Mouse (Mus musculus): ENCODE data around the gene Dars. TPM values are rescaled to one million over a fixed set of nuclear protein-coding genes. Genes with fewer than 3 reads are reported as not detected.
"Not testable (repeated sequence)": the region's sequence is repeated elsewhere in the genome, so short reads cannot be mapped to it uniquely, and the experiment has no call there.

Dars gene
- total RNA-seq, 2 experiments from 2014 or later, result 68.7 to 70.2 TPM

DNA sequence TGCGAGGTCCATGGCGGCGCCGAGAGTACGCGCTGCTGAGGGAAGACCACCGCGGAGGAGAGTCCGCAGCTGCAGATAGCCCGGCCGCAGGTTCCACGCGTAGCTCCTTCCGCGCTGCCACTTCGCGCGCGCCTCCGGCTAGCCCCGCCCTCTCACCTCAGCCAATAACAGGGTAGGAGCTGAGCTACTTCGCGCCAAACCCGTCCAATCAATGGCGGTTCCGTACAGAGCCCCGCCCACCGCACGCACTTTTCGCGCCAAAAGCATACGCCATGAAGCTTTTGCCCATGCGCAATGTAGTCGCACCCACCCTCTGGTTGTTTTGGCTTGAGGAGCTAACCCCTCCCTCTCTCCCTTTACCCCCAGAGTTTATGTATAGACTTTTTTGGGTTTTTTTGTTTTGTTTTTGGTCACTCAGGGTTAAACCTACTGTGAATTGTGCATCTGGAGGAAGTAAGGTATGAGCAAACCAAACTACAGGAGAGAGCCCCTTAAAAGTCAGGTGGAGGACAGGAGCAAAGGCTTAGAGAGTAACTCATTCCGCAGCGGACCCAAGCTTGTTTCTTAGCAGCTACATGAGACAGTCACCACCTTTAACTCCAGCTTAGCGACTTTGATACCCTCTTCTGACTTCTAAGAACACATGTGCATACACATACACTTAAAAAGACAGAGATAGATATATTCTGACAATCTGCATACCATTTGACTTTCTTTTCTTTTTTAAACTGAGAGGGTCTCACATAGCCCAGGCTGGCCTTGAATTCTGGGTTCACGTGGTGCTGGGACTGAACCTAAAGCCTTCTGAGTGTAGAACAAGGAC, 57.4 kb downstream of the Dars start, which contains the start of gene Mcm6:
Gene Mcm6 (minus strand): TSS at position 111 of the 823 bp plus-strand sequence.
- intact Hi-C loops (cut with DNase I; ENCODE audit: low total_unique reads), result loop anchor here (5.0 kb wide), 1 partner anchor 473 kb away; no protein-coding TSS in a partner anchor
- DNase-seq, result peak; percentile 93

DNA sequence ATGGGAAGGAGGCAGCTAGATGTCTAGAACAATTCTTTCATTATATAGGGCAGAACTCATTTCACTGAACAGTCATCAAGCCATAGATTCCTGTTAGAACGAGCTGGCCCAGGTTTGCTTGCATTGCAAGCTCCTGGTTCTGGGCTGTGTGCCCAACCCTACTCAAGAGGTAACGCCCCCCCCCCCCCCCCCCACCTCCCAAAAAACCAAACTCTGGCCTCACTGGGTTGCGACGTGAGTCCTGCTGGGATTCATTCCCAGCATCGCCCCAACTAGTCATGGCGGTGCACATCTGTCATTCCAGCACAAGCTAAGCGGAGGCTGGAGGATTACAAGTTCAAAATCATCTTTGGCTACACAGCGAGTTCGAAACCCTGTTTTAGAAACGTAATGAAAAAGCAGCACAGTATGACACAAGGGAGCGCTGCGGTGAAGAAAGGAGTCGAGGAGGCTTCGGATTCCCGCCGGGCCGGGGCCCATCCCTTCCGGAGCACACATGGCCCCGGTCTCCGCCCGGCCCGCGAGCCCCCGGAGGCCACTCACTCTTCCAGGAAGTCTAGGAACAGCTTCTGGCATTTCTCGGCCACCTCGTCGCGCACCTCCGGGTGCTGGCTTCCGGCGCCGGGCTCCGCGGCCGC, 58.1 kb downstream of the Dars start:
- DNase-seq, result no peak
- intact Hi-C loops (cut with DNase I; ENCODE audit: low total_unique reads), result no loop called here

DNA sequence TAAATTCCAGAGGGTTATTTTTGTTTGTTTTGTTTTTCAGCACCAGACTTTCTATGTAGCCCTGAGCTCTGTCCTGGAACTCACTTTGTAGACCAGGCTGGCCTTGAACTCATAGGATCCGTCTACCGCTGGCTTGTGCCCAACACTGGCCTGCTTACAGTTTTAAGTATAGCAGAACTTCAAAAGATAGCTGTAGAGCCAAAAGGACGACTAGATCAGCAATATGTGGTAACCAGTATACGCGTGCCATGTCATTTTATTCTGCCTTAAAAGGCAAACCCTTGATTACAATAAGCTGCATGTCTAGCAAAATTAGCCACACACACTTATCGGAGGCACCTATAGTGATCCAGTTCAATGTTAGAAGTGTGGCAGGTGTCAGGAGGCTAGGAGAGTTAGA, 58.9 kb downstream of the Dars start:
- intact Hi-C loops (cut with DNase I; ENCODE audit: low total_unique reads), result no loop called here
- no peak for DNase-seq

DNA sequence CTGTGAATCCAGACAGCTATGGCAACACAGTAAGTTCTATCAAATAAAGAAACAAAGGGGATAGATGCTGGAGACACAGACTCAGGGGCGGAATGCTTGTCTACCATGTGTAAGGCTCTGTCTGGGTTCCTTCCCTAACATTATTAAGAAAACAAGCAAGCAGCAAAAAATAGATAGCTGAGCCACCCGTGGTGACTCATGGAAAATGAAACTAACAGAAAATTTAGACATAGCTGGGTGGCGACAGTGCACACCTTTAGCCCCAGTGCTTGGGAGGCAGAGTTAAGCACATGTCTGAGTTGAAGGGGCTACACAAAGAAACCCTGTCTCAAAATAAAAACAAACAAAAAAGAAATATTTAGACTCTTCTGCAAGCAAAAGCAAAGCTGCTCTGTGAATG, 59.7 kb downstream of the Dars start:
- intact Hi-C loops (cut with DNase I; ENCODE audit: low total_unique reads), result no loop called here

DNA sequence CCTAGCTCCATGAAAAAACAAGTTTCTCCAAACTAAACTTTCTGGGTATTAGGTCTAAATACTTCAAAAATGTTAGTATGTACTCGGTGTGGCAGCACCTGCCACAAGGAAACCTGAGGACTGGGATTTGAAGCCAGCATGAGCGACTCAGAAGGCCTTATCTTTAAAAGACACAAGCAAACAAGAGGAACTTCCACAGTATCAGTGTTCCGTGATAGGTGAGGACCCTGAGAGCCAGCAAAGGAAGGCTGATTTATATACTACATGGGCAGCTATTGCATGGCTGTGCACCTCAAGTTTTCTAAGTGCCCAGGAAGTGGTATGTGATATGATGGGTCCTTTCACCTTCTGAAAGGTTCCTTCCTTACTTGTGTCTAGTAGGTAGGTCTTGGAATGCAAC, 64.1 kb downstream of the Dars start:
- intact Hi-C loops (cut with DNase I; ENCODE audit: low total_unique reads), result no loop called here
- no peak for DNase-seq

More for the DNA sequence above, 59.7 kb downstream of the Dars start:
- DNase-seq, result no peak

DNA sequence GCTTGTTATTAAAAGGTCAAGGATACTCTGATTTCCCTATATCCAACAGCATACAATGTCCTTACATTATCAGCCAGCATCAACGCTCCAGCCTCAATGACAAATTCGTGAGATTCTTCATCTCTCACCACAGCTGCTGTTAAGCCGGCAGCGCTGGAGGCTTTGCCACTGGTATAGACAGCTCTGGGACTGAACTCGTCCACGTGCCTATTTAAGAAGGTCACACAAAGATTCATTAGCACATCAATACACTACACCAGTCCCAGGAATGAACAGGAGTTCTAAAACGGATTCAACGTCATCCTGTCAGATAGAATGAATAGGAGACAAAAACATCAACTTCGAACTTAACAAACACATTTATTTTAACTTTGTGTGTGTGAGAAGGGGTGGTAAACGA, 72.9 kb downstream of the Dars start:
- no peak for DNase-seq
- intact Hi-C loops (cut with DNase I; ENCODE audit: low total_unique reads), result no loop called here

DNA sequence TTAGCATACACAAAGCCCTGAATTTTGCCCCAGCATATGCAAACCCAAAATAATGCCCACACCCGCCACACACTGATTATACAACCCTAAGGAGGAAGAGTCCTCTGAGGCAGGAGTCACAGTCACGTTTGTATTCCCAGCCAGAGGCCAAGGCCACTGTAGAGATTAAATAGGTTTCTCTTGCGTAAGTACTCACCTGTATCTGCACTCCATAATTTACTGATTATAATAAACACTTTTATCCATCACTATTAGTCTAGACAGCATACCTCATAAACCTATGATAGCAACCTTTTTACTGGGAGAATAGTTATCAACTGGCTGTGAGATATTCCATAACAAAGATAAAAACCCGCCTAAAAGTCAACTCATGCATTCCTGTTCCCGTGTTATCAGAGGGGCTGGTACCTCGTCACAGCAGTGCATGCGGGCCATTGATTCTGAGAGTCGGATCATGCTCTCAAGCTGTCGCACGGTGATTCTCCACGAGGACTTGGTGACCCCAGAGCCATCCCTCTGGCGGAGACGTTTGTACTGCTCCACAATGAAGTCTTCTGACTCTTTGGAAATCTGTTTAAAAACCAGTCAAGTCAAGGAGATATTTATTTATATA, 79.4 kb downstream of the Dars start:
- DNase-seq, result no peak
- intact Hi-C loops (cut with DNase I; ENCODE audit: low total_unique reads), result no loop called here

DNA sequence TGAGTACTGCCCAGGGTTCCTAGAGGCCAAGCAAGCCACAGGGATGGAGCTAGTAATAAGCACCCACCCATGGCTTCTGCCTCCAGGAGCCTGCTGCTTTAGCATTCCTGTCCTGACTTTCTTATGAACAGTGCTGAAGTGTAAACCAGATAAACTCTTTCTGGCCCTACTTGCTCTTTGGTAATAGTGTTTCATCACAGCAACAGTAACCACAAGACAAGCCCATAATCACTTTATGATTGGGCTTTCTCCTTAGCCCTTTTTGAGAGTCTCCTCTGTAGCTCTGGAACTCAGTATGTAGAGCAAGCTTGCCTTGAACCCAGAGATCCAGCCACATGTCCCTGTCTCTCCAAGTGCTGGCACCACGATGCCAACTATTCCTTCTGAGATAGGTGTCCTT, 86.9 kb downstream of the Dars start:
- intact Hi-C loops (cut with DNase I; ENCODE audit: low total_unique reads), result no loop called here

DNA sequence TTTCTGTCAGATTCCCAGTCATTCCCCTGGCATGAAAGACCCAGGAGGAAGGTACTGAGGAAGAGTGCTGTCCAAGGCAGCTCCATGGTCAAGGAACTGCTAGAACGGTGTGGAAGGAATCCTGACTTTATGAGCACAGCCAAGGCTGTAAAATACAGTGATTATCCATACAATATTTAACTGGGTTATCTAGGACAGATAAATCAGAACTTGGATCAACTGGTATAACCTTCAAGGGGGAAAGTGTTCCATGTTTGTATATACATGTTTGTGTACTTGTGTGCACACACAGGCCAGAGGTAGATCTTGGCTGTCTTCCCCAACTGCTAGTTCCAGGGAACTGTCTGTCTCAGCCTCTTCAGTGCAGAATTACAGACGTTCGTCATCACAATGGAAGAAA, 89.0 kb downstream of the Dars start, which contains the start of gene Lct:
Gene Lct (minus strand): TSS at position 101 of the 400 bp plus-strand sequence.
- intact Hi-C loops (cut with DNase I; ENCODE audit: low total_unique reads), result no loop called here
- DNase-seq, result no peak

More for the DNA sequence above, 86.9 kb downstream of the Dars start:
- DNase-seq, result no peak

DNA sequence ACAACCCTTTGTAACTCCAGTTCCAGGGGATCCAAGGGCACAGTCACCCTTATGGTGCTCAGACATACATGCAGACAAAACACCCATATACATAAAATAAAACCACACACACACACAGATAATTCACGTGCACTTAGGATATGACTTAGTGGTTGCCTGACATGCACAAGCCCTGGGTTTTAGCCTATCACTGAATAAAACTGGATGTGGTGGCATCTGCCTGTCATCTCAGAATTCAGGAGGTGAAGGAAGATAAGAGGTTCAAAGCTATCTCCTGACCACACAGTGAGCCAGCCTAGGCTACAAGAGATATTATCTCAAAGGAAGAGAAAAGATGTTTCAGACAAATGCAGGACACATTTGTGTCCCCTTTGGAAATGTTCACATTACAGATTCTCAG, 90.0 kb downstream of the Dars start:
- no peak for DNase-seq
- intact Hi-C loops (cut with DNase I; ENCODE audit: low total_unique reads), result no loop called here

DNA sequence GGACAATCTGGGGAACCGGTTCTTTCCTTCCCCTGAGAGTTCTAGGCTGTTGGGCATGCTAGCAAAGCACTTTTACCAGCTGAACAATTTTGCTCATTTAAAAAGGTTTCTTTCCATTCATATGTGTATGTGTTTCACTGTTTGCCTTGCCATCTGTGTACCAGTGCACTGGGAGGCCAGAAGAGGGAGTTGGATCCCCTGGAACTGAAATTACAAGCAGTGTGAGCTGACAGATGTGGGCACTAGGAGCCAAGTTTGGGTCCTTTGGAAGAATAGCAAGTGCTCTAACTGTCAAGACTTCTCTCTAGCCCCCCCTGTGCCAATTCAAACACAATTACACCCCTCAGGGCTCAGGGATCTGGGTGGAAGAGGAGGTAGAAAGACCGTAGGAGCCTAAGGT, 92.4 kb downstream of the Dars start:
- DNase-seq, result no peak
- intact Hi-C loops (cut with DNase I; ENCODE audit: low total_unique reads), result no loop called here

DNA sequence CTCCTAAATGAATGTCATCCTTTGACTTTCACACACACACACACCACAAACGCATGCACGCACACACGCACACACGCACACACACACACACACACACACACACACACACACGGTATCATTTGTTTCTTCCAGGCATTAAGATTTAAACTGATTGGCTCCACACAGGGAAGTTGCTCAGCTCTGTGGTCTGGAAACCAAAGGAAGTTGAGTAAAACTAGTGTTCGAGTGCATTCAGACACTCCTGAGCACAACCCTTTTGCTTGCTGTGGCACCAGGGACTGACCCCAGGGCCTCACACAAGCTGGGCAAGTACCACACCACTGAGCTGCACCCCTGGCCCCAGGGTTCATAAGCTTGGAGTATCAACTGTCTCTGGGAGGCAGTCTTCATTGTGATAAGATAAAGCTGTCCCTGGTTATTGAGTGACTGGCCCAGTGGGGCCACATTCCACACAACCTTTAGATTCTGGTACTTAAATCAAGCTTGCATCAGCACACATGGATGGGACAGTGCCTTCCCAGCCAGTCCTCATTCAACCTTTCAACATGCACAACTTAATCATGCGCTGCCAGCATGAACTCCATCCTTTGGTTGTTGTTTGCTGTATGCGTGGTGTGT, 94.0 kb downstream of the Dars start:
- intact Hi-C loops (cut with DNase I; ENCODE audit: low total_unique reads), result no loop called here
- DNase-seq, result no peak

DNA sequence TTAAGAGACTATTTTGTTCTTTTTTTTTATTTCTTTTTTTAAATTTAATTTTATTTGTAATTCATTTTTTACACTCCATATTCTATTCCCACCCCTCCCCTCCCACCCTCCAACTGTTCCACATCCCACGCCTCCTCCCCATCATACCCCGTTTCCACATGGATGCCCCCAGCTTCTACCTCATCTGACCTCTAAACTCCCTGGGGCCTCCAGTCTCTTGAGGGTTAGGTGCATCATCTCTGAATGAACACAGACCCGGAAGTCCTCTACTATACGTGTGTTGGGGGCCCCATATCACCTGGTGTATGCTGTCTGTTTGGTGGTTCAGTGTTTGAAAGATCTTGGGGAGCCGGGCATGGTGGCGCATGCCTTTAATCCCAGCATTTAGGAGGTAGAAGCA, 97.9 kb downstream of the Dars start:
- DNase-seq; intact Hi-C loops (cut with DNase I; ENCODE audit: low total_unique reads): not testable (repeated sequence)

DNA sequence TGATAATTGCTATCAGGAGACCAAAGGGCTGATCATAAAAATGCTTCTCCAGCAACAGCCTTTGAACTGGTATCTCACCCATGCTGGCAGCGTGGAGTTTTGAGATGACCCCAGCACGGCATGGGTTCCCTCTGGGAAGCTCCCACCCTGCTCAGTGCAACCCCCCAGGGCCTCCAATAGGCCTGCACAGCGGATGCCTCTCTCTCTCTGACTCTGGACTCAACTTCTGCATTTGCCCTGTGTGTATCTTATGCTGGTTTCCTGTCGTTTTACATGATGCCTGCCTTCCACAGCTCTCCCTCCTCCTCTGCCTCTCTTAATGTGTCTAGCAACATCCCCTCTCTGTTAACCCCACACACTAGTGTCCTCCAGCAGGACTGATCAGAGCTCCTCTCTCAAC, 102.5 kb downstream of the Dars start:
- DNase-seq, result no peak
- intact Hi-C loops (cut with DNase I; ENCODE audit: low total_unique reads), result no loop called here

Other genes starting within 250 kb of the Dars start
- gene Ubxn4, start 173.4 kb downstream of the Dars start, total RNA-seq (2021), result 10 to 100 TPM; 34.5 to 37.9 TPM
- gene Lct, start 89.0 kb downstream of the Dars start, total RNA-seq (2021), result not detected
- 1 to 10 TPM; 6.6 to 9.7 TPM for gene Mcm6, start 57.7 kb downstream of the Dars start, total RNA-seq (2021)
- gene Cxcr4, start 174.9 kb upstream of the Dars start, total RNA-seq (2021), result 10 to 100 TPM; 15.7 to 17.1 TPM